Mouse (Mus musculus) intestine, embryonic 14.5 days (tissue): ENCODE measurements at regions not wholly inside any gene's neighbourhood (a gene's known extent, or its start where the extent isn't known, plus 50 kb on each side); places are given as distances from the start of the nearest gene placed in this dataset.
A peak's percentile ranks its signal among the peaks of the same experiment; 100 is the strongest.

Experiments
- ATAC-seq: fragments of 200-750 bp; cut with Nextera tagmentation; replicated peaks from 2 replicates; pipeline ENCODE4 v1.8.0; 2017; ENCODE audit warnings: low read depth, moderate number of reproducible peaks, moderate TSS enrichment, moderate library complexity; ENCODE audit not compliant: low FRiP score, low TSS enrichment
- DNase-seq: peaks from one replicate; pipeline ENCODE4 v3.0.0-alpha.2; 2018; ENCODE audit warnings: low spot score
- H3K27ac ChIP-seq: fragments of 300-500 bp; sonication (generic); 2 replicates; pipeline ENCODE4 v1.5.1; 2014; ENCODE audit warnings: low read depth, mild to moderate bottlenecking, control low read depth
- H3K27me3 ChIP-seq: fragments of 300-500 bp; sonication (generic); replicated peaks from 2 replicates; pipeline ENCODE4 v1.6.1; 2014; ENCODE audit warnings: low read length, control low read depth; ENCODE audit not compliant: control insufficient read depth, insufficient read depth
- H3K36me3 ChIP-seq: fragments of 300-500 bp; sonication (generic); 2 replicates; pipeline ENCODE4 v1.6.1; 2014; ENCODE audit warnings: low read length, control low read depth; ENCODE audit not compliant: control insufficient read depth, insufficient read depth
- H3K4me1 ChIP-seq: fragments of 300-500 bp; sonication (generic); replicated peaks from 2 replicates; pipeline ENCODE4 v1.6.1; 2014; ENCODE audit warnings: low read length, control low read depth, mixed read lengths; ENCODE audit not compliant: control insufficient read depth, insufficient read depth
- H3K4me2 ChIP-seq: fragments of 300-500 bp; sonication (generic); 2 replicates; pipeline ENCODE4 v1.6.1; 2014; ENCODE audit warnings: low read length
- H3K4me3 ChIP-seq: fragments of 300-500 bp; sonication (generic); 2 replicates; pipeline ENCODE4 v1.5.1; 2014; ENCODE audit warnings: low read depth, low read length, control low read depth, mixed read lengths
- H3K9ac ChIP-seq: fragments of 300-500 bp; sonication (generic); 2 replicates; pipeline ENCODE4 v1.6.1; 2014; ENCODE audit warnings: mild to moderate bottlenecking, low read length
- H3K9me3 ChIP-seq: fragments of 300-500 bp; sonication (generic); 2 replicates; pipeline ENCODE4 v1.6.1; 2016; ENCODE audit warnings: low read length, control low read depth; ENCODE audit not compliant: control insufficient read depth
- WGBS: fragments of 180-500 bp; shearing (Covaris S2); extraction: QIAGEN DNeasy Blood & Tissue Kit; methylation state at CpG from one replicate; pipeline ENCODE4 v1.1.7; 2014; 5-methylcytosine and 5-hydroxymethylcytosine counted together

- Histone ChIP-seq H3K36me3 (no peaks in the 10 kb centered on the region), H3K4me1 (peaks cover 27% of the 10 kb centered on the region), H3K4me2 (no peak overlapping the region), H3K27ac (no peak overlapping the region), H3K9ac (no peak overlapping the region), H3K27me3 (no peaks in the 10 kb centered on the region), H3K9me3 (no peaks in the 10 kb centered on the region), H3K4me3 (no peak overlapping the region)
- whole genome bisulfite sequencing = 37% methylated on average over 6 of the region's 6 CpGs
- ATAC-seq = no peak
- no peak for DNase-seq
Observed at GRCm38 (mm10) chr13:111966113-111966512, 157.3 kb upstream of the Map3k1 start.

GRCm38 (mm10) chr13:111966627-111967026 lies 157.8 kb upstream of the Map3k1 start:
- no peak overlapping the region for H3K4me3 ChIP-seq
- H3K4me1 ChIP-seq = peaks cover 27% of the 10 kb centered on the region
- no peak overlapping the region for H3K4me2 ChIP-seq
- no peaks in the 10 kb centered on the region for H3K9me3 ChIP-seq
- no peak overlapping the region for H3K9ac ChIP-seq
- 12% methylated on average over 3 of the region's 3 CpGs for WGBS
- no peak overlapping the region for H3K27ac ChIP-seq
- H3K27me3 ChIP-seq = no peaks in the 10 kb centered on the region
- ATAC-seq = 0 out of 2 replicates have a peak, but pooled peaks have one; percentile 24
- DNase-seq = no peak
- H3K36me3 ChIP-seq = no peaks in the 10 kb centered on the region

- no peak for ATAC-seq
Observed at GRCm38 (mm10) chr13:111968197-111968596, 159.4 kb upstream of the Map3k1 start.

GRCm38 (mm10) chr13:111974282-111974681 lies 165.5 kb upstream of the Map3k1 start:
- H3K9me3 ChIP-seq = peaks cover 3% of the 10 kb centered on the region; the same call in 1 of the 2 replicates
- 41% methylated on average over 4 of the region's 4 CpGs for WGBS
- H3K4me2 ChIP-seq = no peak overlapping the region
- H3K27ac ChIP-seq = no peak overlapping the region
- H3K27me3 ChIP-seq = no peaks in the 10 kb centered on the region
- H3K4me3 ChIP-seq = no peak overlapping the region
- DNase-seq (no peak), ATAC-seq (no peak)
- peaks cover 8% of the 10 kb centered on the region for H3K4me1 ChIP-seq
- H3K36me3 ChIP-seq = no peaks in the 10 kb centered on the region
- no peak overlapping the region for H3K9ac ChIP-seq

More at GRCm38 (mm10) chr13:111968197-111968596, 159.4 kb upstream of the Map3k1 start:
- Histone ChIP-seq H3K4me3 (no peak overlapping the region), H3K27ac (no peak overlapping the region), H3K9me3 (no peaks in the 10 kb centered on the region), H3K4me1 (peaks cover 27% of the 10 kb centered on the region), H3K9ac (no peak overlapping the region), H3K27me3 (no peaks in the 10 kb centered on the region), H3K36me3 (no peaks in the 10 kb centered on the region), H3K4me2 (no peak overlapping the region)
- no peak for DNase-seq
- 60% methylated on average over 7 of the region's 7 CpGs for WGBS

GRCm38 (mm10) chr13:111975549-111975948 lies 166.8 kb upstream of the Map3k1 start:
- DNase-seq (no peak), ATAC-seq (no peak)
- 87% methylated on average over 3 of the region's 3 CpGs for WGBS
- Histone ChIP-seq H3K9me3 (peaks cover 3% of the 10 kb centered on the region; the same call in 1 of the 2 replicates), H3K27me3 (no peaks in the 10 kb centered on the region), H3K4me3 (no peak overlapping the region), H3K4me1 (peaks cover 19% of the 10 kb centered on the region), H3K36me3 (no peaks in the 10 kb centered on the region), H3K27ac (no peak overlapping the region), H3K9ac (no peak overlapping the region), H3K4me2 (no peak overlapping the region)

- no peak for ATAC-seq
- WGBS = 84% methylated on average over 31 of the region's 31 CpGs
- no peak overlapping the region for H3K4me3 ChIP-seq
- H3K4me1 ChIP-seq = peaks cover 19% of the 10 kb centered on the region
- DNase-seq = no peak
- H3K9ac ChIP-seq = no peak overlapping the region
- no peak overlapping the region for H3K27ac ChIP-seq
- no peaks in the 10 kb centered on the region for H3K27me3 ChIP-seq
- H3K36me3 ChIP-seq = no peaks in the 10 kb centered on the region
- peaks cover 3% of the 10 kb centered on the region; the same call in 1 of the 2 replicates for H3K9me3 ChIP-seq
- H3K4me2 ChIP-seq = no peak overlapping the region
Observed at GRCm38 (mm10) chr13:111977769-111978674, 169.2 kb upstream of the Map3k1 start.

- Histone ChIP-seq H3K27me3 (no peaks in the 10 kb centered on the region), H3K36me3 (no peaks in the 10 kb centered on the region), H3K27ac (no peak overlapping the region), H3K9ac (no peak overlapping the region), H3K9me3 (peaks cover 3% of the 10 kb centered on the region; the same call in 1 of the 2 replicates), H3K4me1 (peaks cover 19% of the 10 kb centered on the region), H3K4me3 (no peak overlapping the region), H3K4me2 (peak overlapping the region; percentile 26; the same call in 1 of the 2 replicates)
- 64% methylated on average over 5 of the region's 5 CpGs for whole genome bisulfite sequencing
- no peak for ATAC-seq
- no peak for DNase-seq
Observed at GRCm38 (mm10) chr13:111978675-111979020, 169.9 kb upstream of the Map3k1 start.

- peaks cover 3% of the 10 kb centered on the region; the same call in 1 of the 2 replicates for H3K9me3 ChIP-seq
- no peak for DNase-seq
- 34% methylated on average over 17 of the region's 17 CpGs for WGBS
- peaks cover 26% of the 10 kb centered on the region for H3K4me1 ChIP-seq
- H3K27ac ChIP-seq = 0 out of 2 replicates have a peak overlapping the region, but pooled peaks have one; percentile 34
- no peak for ATAC-seq
- H3K36me3 ChIP-seq = no peaks in the 10 kb centered on the region
- no peaks in the 10 kb centered on the region for H3K27me3 ChIP-seq
- H3K4me3 ChIP-seq = no peak overlapping the region
- peak overlapping the region; percentile 26 for H3K4me2 ChIP-seq
- no peak overlapping the region for H3K9ac ChIP-seq
Observed at GRCm38 (mm10) chr13:111979428-111980204, 170.8 kb upstream of the Map3k1 start.
